Mouse (Mus musculus) MEL (cell line): ENCODE measurements around the gene Hs1bp3. TPM values are rescaled to one million over a fixed set of nuclear protein-coding genes. Genes with fewer than 3 reads are reported as not detected.

Source experiments
- DNase-seq: peaks from one replicate; pipeline ENCODE4 v3.0.0; 2011; ENCODE audit warnings: low read depth, low spot score
- H3K27ac ChIP-seq: 2 replicates; pipeline ENCODE4 v1.5.1; 2012; ENCODE audit warnings: low read depth, mild to moderate bottlenecking, control low read depth, low read length, moderate library complexity; ENCODE audit not compliant: control insufficient read depth
- H3K27me3 ChIP-seq, 2 experiments: fragments of 150-350 bp in 1 of 2; sonication (generic) in 1 of 2; 2 replicates each; pipeline ENCODE4 v1.6.1; 2012; ENCODE audit warnings: low read length in 2 of 2, mild to moderate bottlenecking in 2 of 2, improper control_type of control experiment in 1 of 2, moderate library complexity in 1 of 2; ENCODE audit not compliant: insufficient read depth in 2 of 2, control insufficient read depth in 1 of 2
- H3K36me3 ChIP-seq, 2 experiments: 2 replicates each; pipeline ENCODE4 v1.6.1; 2012 to 2014; ENCODE audit warnings: low read length in 2 of 2, improper control_type of control experiment in 1 of 2, inconsistent platforms in 1 of 2, mild to moderate bottlenecking in 1 of 2; ENCODE audit not compliant: insufficient read depth in 2 of 2, control insufficient read depth in 1 of 2
- H3K4me1 ChIP-seq, 2 experiments: fragments of 150-350 bp in 1 of 2; sonication (generic) in 1 of 2; 2 replicates each; pipeline ENCODE4 v1.6.1; 2012; ENCODE audit warnings: low read length in 2 of 2, improper control_type of control experiment in 1 of 2, mild to moderate bottlenecking in 1 of 2; ENCODE audit not compliant: insufficient read depth in 2 of 2, control insufficient read depth in 1 of 2
- H3K4me3 ChIP-seq, 2 experiments: fragments of 150-350 bp in 1 of 2; sonication (generic) in 1 of 2; 2 replicates each; pipeline ENCODE4 v1.5.1; 2012; ENCODE audit warnings: low read depth in 2 of 2, low read length in 2 of 2, mild to moderate bottlenecking in 2 of 2, moderate library complexity in 2 of 2, control low read depth in 1 of 2, improper control_type of control experiment in 1 of 2; ENCODE audit not compliant: control insufficient read depth in 1 of 2, insufficient read depth in 1 of 2
- H3K79me2 ChIP-seq: 2 replicates; pipeline ENCODE4 v1.6.1; 2012; ENCODE audit warnings: mild to moderate bottlenecking, low read length, moderate library complexity; ENCODE audit not compliant: control insufficient read depth, poor library complexity, insufficient read depth
- H3K9ac ChIP-seq: 2 replicates; pipeline ENCODE4 v1.6.1; 2012; ENCODE audit warnings: low read depth, mild to moderate bottlenecking, control low read depth, low read length, moderate library complexity; ENCODE audit not compliant: control insufficient read depth, poor library complexity, severe bottlenecking
- H3K9me3 ChIP-seq: fragments of 150-350 bp; sonication (generic); replicated peaks from 2 replicates; pipeline ENCODE4 v1.6.1; 2012; ENCODE audit warnings: mild to moderate bottlenecking, low read length, improper control_type of control experiment, moderate library complexity; ENCODE audit not compliant: insufficient read depth
- CHD1 ChIP-seq: IDR thresholded peaks from 2 replicates; pipeline ENCODE4 v1.6.1; 2012; ENCODE audit warnings: low read depth, mild to moderate bottlenecking, inconsistent platforms, low read length, improper control_type of control experiment
- CTCF ChIP-seq, 3 experiments: IDR thresholded peaks in 2 of 3; conservative IDR thresholded peaks in 1 of 3; 2 replicates each; pipeline ENCODE4 v1.5.1; 2011 to 2012; ENCODE audit warnings: low read length in 3 of 3, low read depth in 2 of 3, mild to moderate bottlenecking in 2 of 3, improper control_type of control experiment in 1 of 3, inconsistent platforms in 1 of 3, mixed read lengths in 1 of 3, moderate library complexity in 1 of 3; ENCODE audit not compliant: control insufficient read depth in 1 of 3, insufficient read depth in 1 of 3, poor library complexity in 1 of 3, severe bottlenecking in 1 of 3
- E2F4 ChIP-seq: IDR thresholded peaks from 2 replicates; pipeline ENCODE4 v1.6.1; 2011; ENCODE audit warnings: low read depth, low read length, improper control_type of control experiment, borderline replicate concordance
- EP300 ChIP-seq, 2 experiments: IDR thresholded peaks; 2 replicates each; pipeline ENCODE4 v1.6.1; 2011; ENCODE audit warnings: improper control_type of control experiment in 2 of 2, low read length in 2 of 2, low read depth in 1 of 2, mild to moderate bottlenecking in 1 of 2
- ETS1 ChIP-seq: IDR thresholded peaks from 2 replicates; pipeline ENCODE4 v1.6.1; 2012; ENCODE audit warnings: low read depth, mild to moderate bottlenecking, inconsistent platforms, low read length, improper control_type of control experiment, moderate library complexity
- GABPA ChIP-seq: IDR thresholded peaks from 2 replicates; pipeline ENCODE4 v1.6.1; 2012; ENCODE audit warnings: low read depth, mild to moderate bottlenecking, inconsistent platforms, low read length, improper control_type of control experiment, moderate library complexity
- KAT2A ChIP-seq: conservative IDR thresholded peaks from 2 replicates; pipeline ENCODE4 v1.6.1; 2012; ENCODE audit warnings: low read depth, low read length, improper control_type of control experiment, inconsistent platforms
- MAX ChIP-seq: IDR thresholded peaks from 2 replicates; pipeline ENCODE4 v1.6.1; 2011; ENCODE audit warnings: low read length, improper control_type of control experiment
- MAZ ChIP-seq: IDR thresholded peaks from 2 replicates; pipeline ENCODE4 v1.6.1; 2012; ENCODE audit warnings: low read depth, mild to moderate bottlenecking, inconsistent platforms, low read length, improper control_type of control experiment
- MXI1 ChIP-seq: IDR thresholded peaks from 2 replicates; pipeline ENCODE4 v1.6.1; 2011; ENCODE audit warnings: mild to moderate bottlenecking, low read depth, low read length, improper control_type of control experiment
- NELFE ChIP-seq: IDR thresholded peaks from 2 replicates; pipeline ENCODE4 v1.6.1; 2011; ENCODE audit warnings: low read depth, low read length, improper control_type of control experiment
- NRF1 ChIP-seq: IDR thresholded peaks from 2 replicates; pipeline ENCODE4 v1.6.1; 2014; ENCODE audit warnings: low read depth, mild to moderate bottlenecking, inconsistent platforms, low read length, improper control_type of control experiment, moderate library complexity; ENCODE audit not compliant: poor library complexity, insufficient read depth, severe bottlenecking
- POLR2AphosphoS2 ChIP-seq: IDR thresholded peaks from 2 replicates; pipeline ENCODE4 v1.6.1; 2011; ENCODE audit warnings: low read length, improper control_type of control experiment
- POLR2AphosphoS5 ChIP-seq: IDR thresholded peaks from 2 replicates; pipeline ENCODE4 v1.6.1; 2012; ENCODE audit warnings: low read depth, borderline replicate concordance, mild to moderate bottlenecking, inconsistent platforms, low read length, moderate library complexity, mixed read lengths
- RAD21 ChIP-seq: IDR thresholded peaks from 2 replicates; pipeline ENCODE4 v1.6.1; 2011; ENCODE audit warnings: mild to moderate bottlenecking, low read depth, low read length, improper control_type of control experiment
- RCOR1 ChIP-seq: IDR thresholded peaks from 2 replicates; pipeline ENCODE4 v1.6.1; 2012; ENCODE audit warnings: low read depth, mild to moderate bottlenecking, inconsistent platforms, low read length, improper control_type of control experiment
- SIN3A ChIP-seq: IDR thresholded peaks from 2 replicates; pipeline ENCODE4 v1.6.1; 2012; ENCODE audit warnings: low read length, improper control_type of control experiment, inconsistent platforms
- TAL1 ChIP-seq: IDR thresholded peaks from 2 replicates; pipeline ENCODE4 v1.6.1; 2012; ENCODE audit warnings: mild to moderate bottlenecking, inconsistent platforms, low read length, moderate library complexity, mixed read lengths
- TCF12 ChIP-seq: IDR thresholded peaks from 2 replicates; pipeline ENCODE4 v1.6.1; 2014; ENCODE audit warnings: low read depth, mild to moderate bottlenecking, inconsistent platforms, low read length, improper control_type of control experiment, moderate library complexity
- UBTF ChIP-seq: IDR thresholded peaks from 2 replicates; pipeline ENCODE4 v1.6.1; 2012; ENCODE audit warnings: low read depth, mild to moderate bottlenecking, inconsistent platforms, low read length, improper control_type of control experiment, moderate library complexity, borderline replicate concordance; ENCODE audit not compliant: insufficient read depth
- ZC3H11A ChIP-seq: IDR thresholded peaks from 2 replicates; pipeline ENCODE4 v1.6.1; 2012; ENCODE audit warnings: low read depth, mild to moderate bottlenecking, inconsistent platforms, low read length, improper control_type of control experiment
- ZKSCAN1 ChIP-seq: IDR thresholded peaks from 2 replicates; pipeline ENCODE4 v1.6.1; 2012; ENCODE audit warnings: low read depth, mild to moderate bottlenecking, inconsistent platforms, low read length, improper control_type of control experiment, moderate library complexity
- ZMIZ1 ChIP-seq: IDR thresholded peaks from 2 replicates; pipeline ENCODE4 v1.6.1; 2012; ENCODE audit warnings: low read depth, mild to moderate bottlenecking, inconsistent platforms, low read length, improper control_type of control experiment, moderate library complexity
- ZNF384 ChIP-seq: IDR thresholded peaks from 2 replicates; pipeline ENCODE4 v1.6.1; 2012; ENCODE audit warnings: low read depth, mild to moderate bottlenecking, inconsistent platforms, low read length, improper control_type of control experiment
- polyA plus RNA-seq, 2 experiments: library from polyadenylated mRNA; stranded (reverse) in 1 of 2; unstranded in 1 of 2; fragments of >175 nt in 1 of 2; fragments of >200 nt in 1 of 2; gene quantifications; 2 replicates each; pipeline versions ENCODE4 v1.2.1 to v1.2.4; 2012; ENCODE audit warnings: low replicate concordance in 2 of 2, low read depth in 1 of 2; ENCODE audit not compliant: insufficient read length in 2 of 2, insufficient read depth in 1 of 2, missing spikeins in 1 of 2
- total RNA-seq: library from RNA; depleted of rRNA; stranded (reverse); fragments of 300-350 nt; gene quantifications from 2 replicates; pipeline ENCODE4 v1.2.3, GENCODE M21; 2012

The Hs1bp3 gene
- total and polyA plus RNA-seq, 3 experiments, result 4.7 to 17.4 TPM; not detected in 1

GRCm38 (mm10) chr12:8361866-8362265, 48.6 kb downstream of the Hs1bp3 start:
- no peak for DNase-seq
- Histone ChIP-seq H3K9me3 (no peaks in the 10 kb centered on the region), H3K79me2 (no peaks in the 10 kb centered on the region), H3K9ac (no peak overlapping the region), H3K27me3 (peaks cover 0 to 2% of the 10 kb centered on the region in 2 experiments; a peak in 3 of 4 replicates), H3K4me3 (no peak overlapping the region), H3K4me1 (no peaks in the 10 kb centered on the region), H3K36me3 (no peaks in the 10 kb centered on the region), H3K27ac (no peak overlapping the region)
- TF ChIP-seq POLR2AphosphoS2, result no peak
- no peak for TF ChIP-seq UBTF
- no peak for TF ChIP-seq POLR2AphosphoS5
- TF ChIP-seq GABPA, result no peak
- no peak for TF ChIP-seq ZC3H11A

GRCm38 (mm10) chr12:8362400-8362799, 49.2 kb downstream of the Hs1bp3 start:
- no peak for DNase-seq
- Histone ChIP-seq H3K27me3 (peaks cover 0 to 2% of the 10 kb centered on the region in 2 experiments; a peak in 3 of 4 replicates), H3K27ac (no peak overlapping the region), H3K4me3 (no peak overlapping the region), H3K79me2 (no peaks in the 10 kb centered on the region), H3K9ac (no peak overlapping the region), H3K9me3 (no peaks in the 10 kb centered on the region), H3K4me1 (no peaks in the 10 kb centered on the region), H3K36me3 (no peaks in the 10 kb centered on the region)
- TF ChIP-seq MAZ, result no peak
- TF ChIP-seq ZNF384, result no peak
- TF ChIP-seq SIN3A, result no peak
- no peak for TF ChIP-seq UBTF
- TF ChIP-seq RCOR1, result no peak
- TF ChIP-seq POLR2AphosphoS2, result no peak
- no peak for TF ChIP-seq GABPA
- TF ChIP-seq TAL1, result no peak
- no peak for TF ChIP-seq POLR2AphosphoS5

- peaks cover 0 to 2% of the 10 kb centered on the region in 2 experiments; a peak in 2 of 4 replicates for H3K27me3 ChIP-seq
- no peak overlapping the region for H3K27ac ChIP-seq
- H3K4me3 ChIP-seq, result no peak overlapping the region
- no peak overlapping the region for H3K9ac ChIP-seq
- H3K36me3 ChIP-seq, result no peaks in the 10 kb centered on the region
- DNase-seq, result no peak
- H3K79me2 ChIP-seq, result no peaks in the 10 kb centered on the region
- TF ChIP-seq MAX, result no peak
- no peak for TF ChIP-seq ZNF384
- no peak for TF ChIP-seq UBTF
- no peak for TF ChIP-seq MXI1
- TF ChIP-seq CTCF (IDR thresholded peaks at IDR 0.05 in 2 of 3, conservative IDR thresholded peaks at IDR 0.05 in 1 of 3; ENCODE audit: control insufficient read depth in 1 of 3, insufficient read depth in 1 of 3, low read depth in 2 of 3, low read length in 3 of 3, poor library complexity in 1 of 3, severe bottlenecking in 1 of 3), result no peak
- no peak for TF ChIP-seq RCOR1
- no peak for TF ChIP-seq MAZ
- TF ChIP-seq ZMIZ1, result no peak
- TF ChIP-seq RAD21, result no peak
- TF ChIP-seq CHD1, result no peak
- no peak for TF ChIP-seq ETS1
- no peak for TF ChIP-seq TAL1
- TF ChIP-seq KAT2A, result no peak
- no peak for TF ChIP-seq NRF1
- TF ChIP-seq E2F4, result no peak
- TF ChIP-seq NELFE, result no peak
- TF ChIP-seq TCF12, result no peak
- no peak for TF ChIP-seq ZKSCAN1
- no peak for TF ChIP-seq EP300 (IDR thresholded peaks at IDR 0.05; ENCODE audit: low read depth in 1 of 2, low read length in 2 of 2)
- TF ChIP-seq SIN3A, result no peak
- no peaks in the 10 kb centered on the region for H3K4me1 ChIP-seq
- H3K9me3 ChIP-seq, result no peaks in the 10 kb centered on the region
Measured at GRCm38 (mm10) chr12:8364321-8364838, 51.1 kb downstream of the Hs1bp3 start.
